Mouse (Mus musculus) monocyte, adult 5-6 weeks (primary cell): ENCODE data around the gene Dars2. TPM values are rescaled to one million over a fixed set of nuclear protein-coding genes. Genes with fewer than 3 reads are reported as not detected.
"Not testable (repeated sequence)": the region's sequence is repeated elsewhere in the genome, so short reads cannot be mapped to it uniquely, and the experiment has no call there.

Experiments used
- ATAC-seq: fragments of 153-309, 156-312 bp; replicated peaks from 2 replicates; pipeline ENCODE4 v1.8.0; 2017; ENCODE audit warnings: mild to moderate bottlenecking; ENCODE audit not compliant: low TSS enrichment, insufficient number of reproducible peaks, severe bottlenecking, poor library complexity, low FRiP score
- total RNA-seq: library from RNA; stranded (forward); fragments of 200-1000, 200-491, 200-594 nt; gene quantifications from 3 replicates; pipeline ENCODE4 v1.2.3, GENCODE M21; 2017

Gene Dars2
- total RNA-seq, 1 experiment from 2014 or later: 5.7 TPM

GRCm38 (mm10) chr1:161037026-161037425 lies 33.4 kb downstream of the Dars2 start:
- no peak for ATAC-seq

GRCm38 (mm10) chr1:161036411-161036841 lies 34.0 kb downstream of the Dars2 start:
- ATAC-seq: no peak

- ATAC-seq: no peak
Observed at GRCm38 (mm10) chr1:161035786-161036404, 34.6 kb downstream of the Dars2 start.

- ATAC-seq: peak; percentile 32
Observed at GRCm38 (mm10) chr1:161035281-161035785, 35.1 kb downstream of the Dars2 start.

- ATAC-seq: peak; percentile 95
Observed at GRCm38 (mm10) chr1:161034435-161035280, 35.8 kb downstream of the Dars2 start, which contains the start of gene Zbtb37. Gene Zbtb37 (minus strand): TSS chr1:161034849.

GRCm38 (mm10) chr1:161033856-161034434 lies 36.5 kb downstream of the Dars2 start:
- ATAC-seq: 0 out of 2 replicates have a peak, but pooled peaks have one; percentile 2

GRCm38 (mm10) chr1:161032345-161032744 lies 38.1 kb downstream of the Dars2 start:
- no peak for ATAC-seq

- ATAC-seq: no peak
Observed at GRCm38 (mm10) chr1:161031881-161032280, 38.6 kb downstream of the Dars2 start.

- ATAC-seq: no peak
Observed at GRCm38 (mm10) chr1:161030058-161030457, 40.4 kb downstream of the Dars2 start.

GRCm38 (mm10) chr1:161028427-161028826 lies 42.0 kb downstream of the Dars2 start:
- ATAC-seq: not testable (repeated sequence)

- no peak for ATAC-seq
Observed at GRCm38 (mm10) chr1:161027196-161027595, 43.3 kb downstream of the Dars2 start.

GRCm38 (mm10) chr1:161025410-161026210 lies 44.8 kb downstream of the Dars2 start:
- no peak for ATAC-seq

GRCm38 (mm10) chr1:161020051-161020450 lies 50.4 kb downstream of the Dars2 start:
- no peak for ATAC-seq

- ATAC-seq: no peak
Observed at GRCm38 (mm10) chr1:161016378-161016777, 54.1 kb downstream of the Dars2 start.

GRCm38 (mm10) chr1:161010436-161010835 lies 60.0 kb downstream of the Dars2 start:
- ATAC-seq: no peak

GRCm38 (mm10) chr1:161008038-161008437 lies 62.4 kb downstream of the Dars2 start:
- ATAC-seq: no peak

GRCm38 (mm10) chr1:161006471-161006870 lies 64.0 kb downstream of the Dars2 start:
- no peak for ATAC-seq

GRCm38 (mm10) chr1:161005526-161005925 lies 64.9 kb downstream of the Dars2 start:
- ATAC-seq: no peak

GRCm38 (mm10) chr1:161004942-161005341 lies 65.5 kb downstream of the Dars2 start:
- ATAC-seq: no peak
